Mouse (Mus musculus): ENCODE results near the gene Ctsa. TPM values are rescaled to one million over a fixed set of nuclear protein-coding genes. Genes with fewer than 3 reads are reported as not detected.
A peak's percentile ranks its signal among the peaks of the same experiment; 100 is the strongest.
"Not testable (repeated sequence)": the region's sequence is repeated elsewhere in the genome, so short reads cannot be mapped to it uniquely, and the experiment has no call there.

Gene Ctsa
- polyA plus RNA-seq, 1 experiment from 2014 or later, result 88.2 TPM

DNA sequence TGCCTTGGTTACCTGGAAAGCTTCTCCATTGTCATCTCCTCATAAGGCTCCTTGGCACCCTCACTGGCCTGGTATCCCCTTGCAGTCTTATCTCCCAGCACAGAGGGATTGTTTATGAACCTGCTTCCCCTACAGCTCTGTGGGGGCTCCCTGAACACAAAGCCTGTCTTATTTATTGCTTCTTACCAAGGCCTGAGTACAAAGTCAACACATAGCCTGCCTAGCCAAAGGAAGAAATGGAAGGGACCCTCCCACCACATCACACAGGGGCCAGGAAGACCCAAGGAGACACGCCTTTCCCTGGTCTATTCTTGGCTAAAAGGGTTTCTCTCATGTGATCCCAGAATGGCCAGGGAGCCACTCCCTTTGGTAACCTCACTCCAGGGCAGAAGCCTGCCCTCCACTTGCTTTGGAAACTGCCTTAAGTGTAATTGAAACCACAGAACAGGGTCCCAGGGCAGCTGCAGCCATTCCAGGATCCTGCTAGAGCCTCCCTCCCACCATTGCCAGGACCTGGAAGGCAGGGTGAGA lies 41.6 kb downstream of the Ctsa start:
- WGBS, result 32% methylated on average over 1 of the region's 1 CpGs
- H3K4me2 ChIP-seq (ENCODE audit: low read length), result no peak overlapping the region
- H3K4me1 ChIP-seq (ENCODE audit: control insufficient read depth, insufficient read depth, low read length), result peaks cover 17% of the 10 kb centered on the region
- no peaks in the 10 kb centered on the region for H3K27me3 ChIP-seq (ENCODE audit: control insufficient read depth, insufficient read depth, low read length)
- DNase-seq (no peak), ATAC-seq (ENCODE audit: low FRiP score, low TSS enrichment) (no peak)
- H3K36me3 ChIP-seq (ENCODE audit: control insufficient read depth, insufficient read depth, low read length), result no peaks in the 10 kb centered on the region
- H3K9me3 ChIP-seq (ENCODE audit: control insufficient read depth, low read length), result no peaks in the 10 kb centered on the region
- no peak overlapping the region for H3K4me3 ChIP-seq (replicated peaks; ENCODE audit: low read depth, low read length)
- H3K27ac ChIP-seq (replicated peaks; ENCODE audit: low read depth, low read length), result peak overlapping the region; percentile 26; the same call in 1 of the 2 replicates
- H3K9ac ChIP-seq (replicated peaks; ENCODE audit: low read length), result no peak overlapping the region

- not testable (repeated sequence) for H3K27ac ChIP-seq (replicated peaks; ENCODE audit: low read depth, low read length); H3K9ac ChIP-seq (replicated peaks; ENCODE audit: low read length); ATAC-seq (ENCODE audit: low FRiP score, low TSS enrichment); DNase-seq; H3K9me3 ChIP-seq (ENCODE audit: control insufficient read depth, low read length); H3K4me2 ChIP-seq (ENCODE audit: low read length); H3K4me3 ChIP-seq (replicated peaks; ENCODE audit: low read depth, low read length); H3K27me3 ChIP-seq (ENCODE audit: control insufficient read depth, insufficient read depth, low read length); H3K36me3 ChIP-seq (ENCODE audit: control insufficient read depth, insufficient read depth, low read length)
- WGBS, result 55% methylated on average over 2 of the region's 2 CpGs
- peaks cover 23% of the 10 kb centered on the region for H3K4me1 ChIP-seq (ENCODE audit: control insufficient read depth, insufficient read depth, low read length)
These were observed 43.0 kb downstream of the Ctsa start for GRCm38 (mm10) chr2:164875648-164876047.

DNA sequence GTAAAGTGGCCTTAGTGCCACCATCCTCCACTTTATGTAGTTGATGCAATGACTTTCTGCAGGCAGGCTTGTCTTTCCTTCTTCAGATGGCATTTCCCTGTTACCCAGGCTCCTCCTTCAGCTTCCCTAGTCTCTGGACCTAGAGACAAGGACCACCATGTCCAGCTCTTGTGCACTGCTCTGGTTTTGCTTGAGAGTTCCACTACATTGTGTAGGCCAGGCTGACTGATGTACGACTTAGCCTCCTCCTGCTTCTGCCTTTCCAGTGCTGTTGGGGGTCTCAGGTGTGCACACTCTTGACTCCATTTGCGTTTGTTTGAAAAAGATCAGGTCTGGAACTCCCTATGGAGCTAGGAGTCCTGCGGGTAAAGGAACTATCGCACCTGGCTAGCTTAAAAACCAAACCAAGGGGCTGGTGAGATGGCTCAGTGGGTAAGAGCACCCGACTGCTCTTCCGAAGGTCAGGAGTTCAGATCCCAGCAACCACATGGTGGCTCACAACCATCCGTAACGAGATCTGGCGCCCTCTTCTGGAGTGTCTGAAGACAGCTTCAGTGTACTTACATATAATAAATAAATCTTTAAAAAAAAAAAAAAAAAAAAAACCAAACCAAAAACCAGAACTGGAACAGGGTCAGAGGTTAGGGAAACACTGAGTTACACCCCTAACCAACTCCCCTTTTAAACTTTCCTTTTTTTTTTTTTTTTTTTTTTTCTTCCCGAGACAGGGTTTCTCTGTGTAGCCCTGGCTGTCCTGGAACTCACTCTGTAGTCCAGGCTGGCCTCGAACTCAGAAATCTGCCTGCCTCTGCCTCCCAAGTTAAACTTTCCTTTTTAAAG lies 44.9 kb downstream of the Ctsa start:
- H3K4me2 ChIP-seq (ENCODE audit: low read length), result peak overlapping the region; percentile 94
- not testable (repeated sequence) for DNase-seq; H3K9ac ChIP-seq (replicated peaks; ENCODE audit: low read length); H3K27ac ChIP-seq (replicated peaks; ENCODE audit: low read depth, low read length); H3K9me3 ChIP-seq (ENCODE audit: control insufficient read depth, low read length); H3K27me3 ChIP-seq (ENCODE audit: control insufficient read depth, insufficient read depth, low read length); H3K36me3 ChIP-seq (ENCODE audit: control insufficient read depth, insufficient read depth, low read length); ATAC-seq (ENCODE audit: low FRiP score, low TSS enrichment)
- 74% methylated on average over 11 of the region's 11 CpGs for WGBS
- H3K4me3 ChIP-seq (replicated peaks; ENCODE audit: low read depth, low read length), result peak overlapping the region; percentile 96
- peaks cover 25% of the 10 kb centered on the region for H3K4me1 ChIP-seq (ENCODE audit: control insufficient read depth, insufficient read depth, low read length)

DNA sequence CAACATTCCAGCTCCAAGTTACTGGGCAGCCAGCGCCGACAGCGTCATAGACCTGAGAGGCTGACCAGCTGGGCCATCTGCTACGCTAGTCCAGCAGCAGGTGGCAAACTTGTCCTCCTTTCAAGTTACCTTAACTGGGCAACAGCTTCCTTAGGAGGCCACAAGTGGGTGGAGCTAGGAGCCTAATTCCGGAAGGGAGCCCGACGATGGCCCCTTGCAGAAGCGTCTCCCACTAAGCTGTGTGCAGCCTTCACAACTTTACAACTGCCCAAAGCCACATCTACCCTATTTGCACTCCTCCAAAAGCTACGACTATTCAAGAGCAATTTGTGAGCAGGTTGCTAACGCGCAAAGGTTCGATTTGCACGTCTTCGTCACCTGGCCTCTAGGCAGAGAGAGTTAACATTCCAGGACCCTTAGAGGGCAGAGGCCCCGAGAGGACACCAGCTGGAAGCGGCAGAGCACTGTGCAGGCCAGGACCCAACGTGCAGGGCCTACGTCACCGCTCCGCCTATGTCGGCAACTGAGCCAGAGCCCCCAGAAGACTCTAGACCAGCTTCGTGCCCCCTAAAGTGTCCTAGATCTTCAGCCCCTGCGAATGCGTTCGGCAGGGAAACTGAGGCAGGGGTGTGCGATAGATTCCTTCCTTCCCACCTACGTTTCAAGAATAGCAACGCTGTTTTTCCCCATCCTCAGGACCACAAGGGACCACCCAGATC lies 46.0 kb downstream of the Ctsa start:
- WGBS, result under 1% methylated on average over 28 of the region's 28 CpGs
- Histone ChIP-seq H3K9ac (replicated peaks; ENCODE audit: low read length) (peak overlapping the region; percentile 100), H3K9me3 (ENCODE audit: control insufficient read depth, low read length) (no peaks in the 10 kb centered on the region), H3K36me3 (ENCODE audit: control insufficient read depth, insufficient read depth, low read length) (peaks cover 7% of the 10 kb centered on the region), H3K4me3 (replicated peaks; ENCODE audit: low read depth, low read length) (peak overlapping the region; percentile 96), H3K27ac (replicated peaks; ENCODE audit: low read depth, low read length) (peak overlapping the region; percentile 100), H3K27me3 (ENCODE audit: control insufficient read depth, insufficient read depth, low read length) (no peaks in the 10 kb centered on the region), H3K4me1 (ENCODE audit: control insufficient read depth, insufficient read depth, low read length) (peaks cover 27% of the 10 kb centered on the region), H3K4me2 (ENCODE audit: low read length) (peak overlapping the region; percentile 94)
- DNase-seq (peak; percentile 53), ATAC-seq (ENCODE audit: low FRiP score, low TSS enrichment) (peak; percentile 60)

GRCm38 (mm10) chr2:164879228-164879567 lies 46.5 kb downstream of the Ctsa start, which contains the start of gene Pcif1:
Pcif1 (plus strand) TSS chr2:164879304.
- Histone ChIP-seq H3K4me2 (ENCODE audit: low read length) (peak within 1 kb of the TSS; percentile 94), H3K27me3 (ENCODE audit: control insufficient read depth, insufficient read depth, low read length) (no peaks in the 10 kb centered on the region), H3K4me1 (ENCODE audit: control insufficient read depth, insufficient read depth, low read length) (peaks cover 27% of the 10 kb centered on the region), H3K36me3 (ENCODE audit: control insufficient read depth, insufficient read depth, low read length) (peaks cover 12% of the 10 kb centered on the region), H3K4me3 (replicated peaks; ENCODE audit: low read depth, low read length) (peak within 1 kb of the TSS; percentile 96), H3K9me3 (ENCODE audit: control insufficient read depth, low read length) (no peaks in the 10 kb centered on the region), H3K27ac (replicated peaks; ENCODE audit: low read depth, low read length) (peak within 1 kb of the TSS; percentile 100), H3K9ac (replicated peaks; ENCODE audit: low read length) (peak within 1 kb of the TSS; percentile 100)
- WGBS, result 1% methylated on average over 39 of the region's 40 CpGs
- DNase-seq, result peak; percentile 96
- peak; percentile 88 for ATAC-seq (ENCODE audit: low FRiP score, low TSS enrichment)

GRCm38 (mm10) chr2:164879568-164880277 lies 47.0 kb downstream of the Ctsa start:
- Histone ChIP-seq H3K27ac (replicated peaks; ENCODE audit: low read depth, low read length) (peak overlapping the region; percentile 100), H3K36me3 (ENCODE audit: control insufficient read depth, insufficient read depth, low read length) (peaks cover 17% of the 10 kb centered on the region), H3K4me2 (ENCODE audit: low read length) (peak overlapping the region; percentile 94), H3K9me3 (ENCODE audit: control insufficient read depth, low read length) (no peaks in the 10 kb centered on the region), H3K9ac (replicated peaks; ENCODE audit: low read length) (peak overlapping the region; percentile 100), H3K27me3 (ENCODE audit: control insufficient read depth, insufficient read depth, low read length) (no peaks in the 10 kb centered on the region), H3K4me1 (ENCODE audit: control insufficient read depth, insufficient read depth, low read length) (peaks cover 27% of the 10 kb centered on the region), H3K4me3 (replicated peaks; ENCODE audit: low read depth, low read length) (peak overlapping the region; percentile 96)
- peak; percentile 88 for ATAC-seq (ENCODE audit: low FRiP score, low TSS enrichment)
- WGBS, result under 1% methylated on average over 67 of the region's 72 CpGs
- peak; percentile 99 for DNase-seq

DNA sequence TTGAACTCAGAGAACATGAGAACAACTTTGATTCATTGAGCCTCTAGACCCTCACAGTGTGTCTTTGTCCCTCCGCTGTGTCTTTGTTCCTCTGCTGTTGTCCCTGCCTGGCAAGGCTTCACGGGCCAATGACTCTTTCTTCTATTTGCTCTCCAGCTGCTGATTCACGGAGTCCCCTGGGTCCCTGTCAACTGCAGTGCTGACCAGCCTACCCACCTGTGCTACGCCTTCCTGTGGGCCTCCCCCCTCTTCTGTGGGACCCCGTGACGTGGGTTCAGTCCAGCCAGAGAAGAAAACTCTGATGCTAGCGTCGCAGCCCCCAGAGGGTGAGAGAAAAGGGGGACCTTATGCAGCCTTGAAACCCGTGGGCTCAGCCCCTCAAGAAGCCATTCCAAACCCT lies 49.9 kb downstream of the Ctsa start:
- peak; percentile 34 for DNase-seq
- peaks cover 16% of the 10 kb centered on the region for H3K4me1 ChIP-seq (ENCODE audit: control insufficient read depth, insufficient read depth, low read length)
- peak overlapping the region; percentile 52; the same call in 1 of the 2 replicates for H3K27ac ChIP-seq (replicated peaks; ENCODE audit: low read depth, low read length)
- H3K9me3 ChIP-seq (ENCODE audit: control insufficient read depth, low read length), result no peaks in the 10 kb centered on the region
- WGBS, result 30% methylated on average over 9 of the region's 9 CpGs
- no peak overlapping the region for H3K4me2 ChIP-seq (ENCODE audit: low read length)
- peaks cover 46% of the 10 kb centered on the region for H3K36me3 ChIP-seq (ENCODE audit: control insufficient read depth, insufficient read depth, low read length)
- ATAC-seq (ENCODE audit: low FRiP score, low TSS enrichment), result no peak
- no peak overlapping the region for H3K9ac ChIP-seq (replicated peaks; ENCODE audit: low read length)
- no peaks in the 10 kb centered on the region for H3K27me3 ChIP-seq (ENCODE audit: control insufficient read depth, insufficient read depth, low read length)
- H3K4me3 ChIP-seq (replicated peaks; ENCODE audit: low read depth, low read length), result no peak overlapping the region

DNA sequence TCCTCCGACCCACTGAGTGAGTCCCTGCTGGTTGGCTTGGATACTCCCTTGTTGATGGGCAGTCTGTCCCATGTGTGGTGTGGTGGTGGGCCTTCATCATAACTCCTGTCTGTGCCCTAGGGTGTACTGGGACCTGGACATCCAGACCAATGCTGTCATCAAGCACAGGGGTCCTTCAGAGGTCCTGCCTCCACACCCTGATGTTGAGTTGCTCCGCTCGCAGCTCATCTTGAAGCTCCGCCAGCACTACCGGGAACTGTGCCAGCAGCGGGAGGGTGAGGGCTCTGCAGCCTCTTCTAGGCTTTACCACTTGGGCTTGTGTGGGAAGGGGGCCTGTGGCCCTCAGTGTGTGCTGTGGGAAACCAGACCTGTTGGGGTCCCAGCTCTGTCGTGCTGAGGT lies 53.1 kb downstream of the Ctsa start:
- ATAC-seq (ENCODE audit: low FRiP score, low TSS enrichment), result no peak
- DNase-seq, result peak; percentile 67
- H3K4me2 ChIP-seq (ENCODE audit: low read length), result no peak overlapping the region
- no peak overlapping the region for H3K9ac ChIP-seq (replicated peaks; ENCODE audit: low read length)
- 79% methylated on average over 7 of the region's 7 CpGs for WGBS
- no peaks in the 10 kb centered on the region for H3K27me3 ChIP-seq (ENCODE audit: control insufficient read depth, insufficient read depth, low read length)
- peaks cover 78% of the 10 kb centered on the region for H3K36me3 ChIP-seq (ENCODE audit: control insufficient read depth, insufficient read depth, low read length)
- H3K27ac ChIP-seq (replicated peaks; ENCODE audit: low read depth, low read length), result peak overlapping the region; percentile 20; the same call in 1 of the 2 replicates
- H3K4me1 ChIP-seq (ENCODE audit: control insufficient read depth, insufficient read depth, low read length), result 0 out of 2 replicates have a peak, but pooled peaks cover 3% of the 10 kb centered on the region
- H3K4me3 ChIP-seq (replicated peaks; ENCODE audit: low read depth, low read length), result no peak overlapping the region
- H3K9me3 ChIP-seq (ENCODE audit: control insufficient read depth, low read length), result no peaks in the 10 kb centered on the region
